Mouse (Mus musculus) kidney, adult 2 months (tissue): ENCODE measurements around the gene Mtg1.

Experiments used
- CTCF ChIP-seq: fragments of 200-500 bp; conservative IDR thresholded peaks from 2 replicates; pipeline ENCODE4 v1.5.1; 2011; ENCODE audit warnings: low read depth, mild to moderate bottlenecking, control low read depth, low read length, moderate library complexity, mixed read lengths; ENCODE audit not compliant: insufficient read depth, insufficient read length
- POLR2A ChIP-seq: fragments of 200-500 bp; IDR thresholded peaks from one replicate; pipeline ENCODE4 v1.6.1; 2011; ENCODE audit warnings: low read depth, low read length, control low read depth

GRCm38 (mm10) chr7:140122765-140123164, 14.6 kb upstream of the Mtg1 start:
- TF ChIP-seq CTCF (no peak), POLR2A (no peak)
